Mouse (Mus musculus) forebrain, embryonic 11.5 days (tissue): ENCODE results near the gene Pgbd5. TPM values are rescaled to one million over a fixed set of nuclear protein-coding genes. Genes with fewer than 3 reads are reported as not detected.
A peak's percentile ranks its signal among the peaks of the same experiment; 100 is the strongest.

Source experiments
- ATAC-seq: fragments of 200-750 bp; cut with Nextera tagmentation; replicated peaks from 2 replicates; pipeline ENCODE4 v1.8.0; 2017; ENCODE audit warnings: moderate TSS enrichment; ENCODE audit not compliant: low FRiP score
- DNase-seq: peaks from one replicate; pipeline ENCODE4 v3.0.0-alpha.2; 2017; ENCODE audit warnings: low spot score
- H3K27ac ChIP-seq: fragments of 300-500 bp; sonication (generic); 2 replicates; pipeline ENCODE4 v1.5.1; 2014; ENCODE audit warnings: low read depth, low read length
- H3K27me3 ChIP-seq: fragments of 300-500 bp; sonication (generic); 2 replicates; pipeline ENCODE4 v1.6.1; 2014; ENCODE audit warnings: mild to moderate bottlenecking, low read length, mixed read lengths; ENCODE audit not compliant: control insufficient read depth, insufficient read depth
- H3K36me3 ChIP-seq: fragments of 300-500 bp; sonication (generic); 2 replicates; pipeline ENCODE4 v1.6.1; 2014; ENCODE audit warnings: mild to moderate bottlenecking, low read length, moderate library complexity, mixed read lengths; ENCODE audit not compliant: control insufficient read depth, insufficient read depth
- H3K4me1 ChIP-seq: fragments of 300-500 bp; sonication (generic); replicated peaks from 2 replicates; pipeline ENCODE4 v1.6.1; 2014; ENCODE audit warnings: low read length, mixed read lengths; ENCODE audit not compliant: control insufficient read depth, insufficient read depth
- H3K4me2 ChIP-seq: fragments of 300-500 bp; sonication (generic); 2 replicates; pipeline ENCODE4 v1.6.1; 2014; ENCODE audit warnings: low read depth, mild to moderate bottlenecking, low read length, moderate library complexity, mixed read lengths; ENCODE audit not compliant: severe bottlenecking
- H3K4me3 ChIP-seq: fragments of 300-500 bp; sonication (generic); 2 replicates; pipeline ENCODE4 v1.5.1; 2014; ENCODE audit warnings: low read depth, low read length
- H3K9ac ChIP-seq: fragments of 300-500 bp; sonication (generic); 2 replicates; pipeline ENCODE4 v1.6.1; 2014; ENCODE audit warnings: low read length
- H3K9me3 ChIP-seq: fragments of 300-500 bp; sonication (generic); 2 replicates; pipeline ENCODE4 v1.6.1; 2016; ENCODE audit warnings: low read length, mixed read lengths; ENCODE audit not compliant: control insufficient read depth
- WGBS: fragments of 180-500 bp; shearing (Covaris S2); extraction: QIAGEN DNeasy Blood & Tissue Kit; methylation state at CpG from one replicate; pipeline ENCODE4 v1.1.7; 2014; 5-methylcytosine and 5-hydroxymethylcytosine counted together
- polyA plus RNA-seq: library from polyadenylated mRNA; unstranded; fragments of >200 nt; fragmentation: Nextera tagmentation; extraction: Ambion mirVana; gene quantifications from 2 replicates; pipeline ENCODE4 v1.2.1, GENCODE M21; 2014

Pgbd5 gene
- polyA plus RNA-seq, 1 experiment from 2014 or later = 5.3 TPM

DNA sequence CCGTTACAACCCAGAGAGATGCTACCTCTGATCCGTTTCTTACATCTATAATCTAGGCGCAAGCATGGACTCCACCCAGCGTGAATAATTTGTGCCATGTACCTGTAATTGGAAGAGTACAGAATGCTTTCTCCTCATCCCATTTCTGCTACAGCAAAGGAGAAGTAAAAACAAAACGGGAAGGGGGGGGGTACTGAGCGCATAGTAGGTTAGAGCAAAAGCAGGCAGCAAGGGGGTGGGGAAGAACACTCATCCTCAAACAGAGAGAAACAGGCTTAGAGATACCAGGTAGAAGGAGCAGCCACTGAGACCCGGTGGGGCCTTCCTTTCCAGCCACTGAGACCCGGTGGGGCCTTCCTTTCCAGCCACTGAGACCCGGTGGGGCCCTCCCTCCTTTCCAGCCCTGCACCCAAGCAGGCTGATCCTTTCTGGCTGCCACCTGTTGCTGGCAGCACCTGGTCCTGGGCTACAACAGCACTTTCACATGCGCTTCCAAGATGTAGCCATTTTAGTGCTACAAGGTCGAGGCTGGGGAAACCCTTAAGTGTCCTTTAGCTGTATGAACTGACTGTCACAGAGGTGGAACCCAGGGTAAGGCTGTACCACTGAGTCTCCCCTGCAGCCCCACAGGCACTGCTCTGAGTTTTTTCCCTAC is 77.6 kb downstream of the Pgbd5 start:
- no peaks in the 10 kb centered on the region for H3K27me3 ChIP-seq
- no peaks in the 10 kb centered on the region for H3K36me3 ChIP-seq
- no peak overlapping the region for H3K4me2 ChIP-seq
- ATAC-seq = no peak
- no peak overlapping the region for H3K4me3 ChIP-seq
- no peak overlapping the region for H3K9ac ChIP-seq
- no peaks in the 10 kb centered on the region for H3K4me1 ChIP-seq
- 87% methylated on average over 11 of the region's 11 CpGs for WGBS
- H3K27ac ChIP-seq = no peak overlapping the region
- no peak for DNase-seq
- no peaks in the 10 kb centered on the region; the same call in 1 of the 2 replicates for H3K9me3 ChIP-seq

DNA sequence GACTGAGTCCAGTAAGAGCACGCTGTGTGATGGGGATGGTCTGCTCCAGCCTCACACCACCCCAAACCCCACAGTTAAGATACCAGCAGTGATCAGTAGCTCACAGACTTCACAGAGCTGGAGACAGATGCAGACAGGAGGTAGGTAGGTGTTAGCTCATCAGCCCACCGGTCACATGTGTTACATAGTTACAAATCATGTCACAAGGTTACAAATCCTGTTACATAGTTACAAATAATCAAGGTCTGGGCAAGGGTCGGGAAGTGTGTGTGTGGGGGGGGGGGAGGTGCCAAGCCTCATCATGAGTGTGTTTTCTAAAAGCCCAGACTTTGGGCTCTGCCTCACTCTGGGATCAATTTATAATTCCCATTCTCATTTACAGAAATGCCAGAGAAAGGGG is 78.5 kb downstream of the Pgbd5 start:
- Histone ChIP-seq H3K4me1 (no peaks in the 10 kb centered on the region), H3K9me3 (no peaks in the 10 kb centered on the region; the same call in 1 of the 2 replicates), H3K36me3 (no peaks in the 10 kb centered on the region), H3K4me3 (no peak overlapping the region), H3K27me3 (no peaks in the 10 kb centered on the region), H3K27ac (no peak overlapping the region), H3K4me2 (no peak overlapping the region), H3K9ac (no peak overlapping the region)
- ATAC-seq (no peak), DNase-seq (no peak)
- 91% methylated on average over 3 of the region's 3 CpGs for WGBS

DNA sequence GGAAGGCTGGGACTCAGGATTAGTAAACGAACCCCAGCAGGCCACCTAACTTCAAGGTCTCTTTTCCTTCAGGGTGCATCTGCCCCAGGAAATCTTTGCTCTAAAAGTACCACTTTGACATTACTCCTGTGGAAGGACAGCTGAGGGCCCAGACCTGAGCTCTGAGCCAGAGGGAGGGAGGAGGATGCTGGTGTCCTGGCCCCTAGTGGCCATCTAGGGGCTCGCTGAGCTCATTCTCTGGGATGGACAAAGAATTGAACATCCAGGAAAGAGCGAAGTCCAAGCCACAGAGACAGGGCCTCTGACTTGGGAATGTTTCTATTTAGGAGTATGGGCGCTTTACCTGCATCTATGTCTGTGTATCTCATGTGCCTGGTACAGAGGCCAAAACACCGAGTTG is 87.8 kb downstream of the Pgbd5 start:
- no peak overlapping the region for H3K4me3 ChIP-seq
- no peaks in the 10 kb centered on the region; the same call in 1 of the 2 replicates for H3K4me1 ChIP-seq
- DNase-seq (no peak), ATAC-seq (no peak)
- H3K36me3 ChIP-seq = no peaks in the 10 kb centered on the region
- H3K27ac ChIP-seq = no peak overlapping the region
- no peaks in the 10 kb centered on the region for H3K9me3 ChIP-seq
- 56% methylated on average over 5 of the region's 5 CpGs for WGBS
- no peak overlapping the region for H3K9ac ChIP-seq
- H3K4me2 ChIP-seq = no peak overlapping the region
- no peaks in the 10 kb centered on the region; the same call in 1 of the 2 replicates for H3K27me3 ChIP-seq

DNA sequence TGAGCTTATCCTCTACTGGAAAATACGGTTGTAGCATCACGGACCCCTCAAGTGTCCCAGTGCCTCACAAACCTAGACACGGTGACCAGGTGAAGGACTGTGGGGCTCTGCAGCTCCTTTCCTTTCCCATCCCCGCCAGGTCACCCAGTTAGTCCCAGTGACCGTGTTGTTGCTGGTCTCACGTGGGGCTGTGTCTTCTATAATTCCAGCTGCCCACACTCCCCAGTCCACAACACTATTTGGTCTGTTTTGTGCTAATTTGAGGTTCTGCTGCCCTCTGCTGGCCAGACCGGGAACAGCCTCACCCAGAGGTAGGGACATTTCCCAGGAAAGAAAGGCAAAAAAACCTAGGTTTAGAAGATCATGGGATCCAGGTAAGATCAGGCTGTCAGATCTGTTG is 89.8 kb downstream of the Pgbd5 start:
- no peak overlapping the region for H3K4me3 ChIP-seq
- no peak overlapping the region for H3K27ac ChIP-seq
- H3K4me2 ChIP-seq = no peak overlapping the region
- 40% methylated on average over 7 of the region's 7 CpGs for WGBS
- H3K9me3 ChIP-seq = no peaks in the 10 kb centered on the region
- no peaks in the 10 kb centered on the region; the same call in 1 of the 2 replicates for H3K4me1 ChIP-seq
- ATAC-seq (peak; percentile 40; the same call in 1 of the 2 replicates), DNase-seq (peak; percentile 89)
- no peak overlapping the region for H3K9ac ChIP-seq
- no peaks in the 10 kb centered on the region for H3K36me3 ChIP-seq
- H3K27me3 ChIP-seq = no peaks in the 10 kb centered on the region; the same call in 1 of the 2 replicates

DNA sequence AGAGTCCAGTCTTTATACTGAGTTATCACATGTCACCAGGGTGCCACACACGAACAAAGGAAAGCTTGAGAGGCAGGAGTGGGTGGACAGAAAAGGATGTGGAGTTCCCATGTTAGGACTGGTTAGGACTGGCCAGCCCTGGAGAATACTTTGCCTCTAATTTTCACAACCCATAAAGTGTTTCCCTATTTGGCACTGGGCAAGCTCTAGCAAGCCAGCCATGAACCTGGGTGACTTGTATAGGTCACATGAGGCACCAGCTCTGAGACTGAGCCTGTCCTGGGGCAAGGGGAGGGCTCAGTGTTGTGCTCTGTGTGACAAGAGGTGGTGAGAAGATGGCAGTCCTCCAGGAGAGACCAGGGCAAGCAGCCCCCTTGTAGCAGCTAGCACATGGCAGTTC is 91.4 kb downstream of the Pgbd5 start:
- H3K27ac ChIP-seq = no peak overlapping the region
- H3K36me3 ChIP-seq = peaks cover 3% of the 10 kb centered on the region; the same call in 1 of the 2 replicates
- H3K4me2 ChIP-seq = no peak overlapping the region
- no peaks in the 10 kb centered on the region; the same call in 1 of the 2 replicates for H3K4me1 ChIP-seq
- H3K9me3 ChIP-seq = no peaks in the 10 kb centered on the region
- no peak for DNase-seq
- H3K9ac ChIP-seq = no peak overlapping the region
- 57% methylated on average over 1 of the region's 1 CpGs for WGBS
- H3K4me3 ChIP-seq = no peak overlapping the region
- H3K27me3 ChIP-seq = no peaks in the 10 kb centered on the region
- ATAC-seq = no peak

DNA sequence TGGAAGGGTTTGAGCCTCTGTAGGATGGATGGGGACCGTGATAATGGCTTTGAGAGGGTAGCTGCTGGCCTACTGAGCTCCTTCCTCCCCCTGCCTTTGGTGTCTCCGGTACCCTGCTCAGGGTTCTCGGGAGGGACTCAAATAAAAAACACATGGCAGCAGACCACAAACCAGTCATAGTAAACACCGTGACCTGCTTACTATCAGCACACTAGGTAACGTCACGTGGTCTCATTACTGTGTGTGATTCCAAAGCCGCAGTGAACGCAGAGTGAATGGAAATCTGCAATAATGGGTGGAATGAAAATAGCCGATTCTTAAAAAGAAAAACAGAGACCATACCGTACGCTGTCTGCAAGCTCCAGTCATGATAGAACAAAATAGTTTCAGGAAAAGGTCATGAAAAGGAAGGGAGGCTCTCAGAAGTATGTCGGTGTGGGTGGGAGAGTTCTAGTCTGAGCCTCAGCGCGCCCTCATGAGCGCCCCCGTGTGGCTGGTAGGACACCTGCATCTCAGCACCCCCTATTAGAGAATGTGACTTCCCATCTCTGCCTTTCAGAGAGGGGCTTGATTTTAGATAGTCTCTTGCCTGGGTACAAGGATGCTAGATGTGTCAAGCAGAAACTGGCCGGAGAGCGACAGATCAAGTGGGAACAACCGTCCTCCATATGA is 92.5 kb downstream of the Pgbd5 start:
- Histone ChIP-seq H3K9me3 (no peaks in the 10 kb centered on the region), H3K4me3 (no peak overlapping the region), H3K9ac (no peak overlapping the region), H3K27me3 (no peaks in the 10 kb centered on the region), H3K36me3 (peaks cover 3% of the 10 kb centered on the region; the same call in 1 of the 2 replicates), H3K27ac (no peak overlapping the region), H3K4me1 (no peaks in the 10 kb centered on the region; the same call in 1 of the 2 replicates), H3K4me2 (no peak overlapping the region)
- DNase-seq (peak; percentile 83), ATAC-seq (0 out of 2 replicates have a peak, but pooled peaks have one; percentile 55)
- 52% methylated on average over 19 of the region's 19 CpGs for WGBS

DNA sequence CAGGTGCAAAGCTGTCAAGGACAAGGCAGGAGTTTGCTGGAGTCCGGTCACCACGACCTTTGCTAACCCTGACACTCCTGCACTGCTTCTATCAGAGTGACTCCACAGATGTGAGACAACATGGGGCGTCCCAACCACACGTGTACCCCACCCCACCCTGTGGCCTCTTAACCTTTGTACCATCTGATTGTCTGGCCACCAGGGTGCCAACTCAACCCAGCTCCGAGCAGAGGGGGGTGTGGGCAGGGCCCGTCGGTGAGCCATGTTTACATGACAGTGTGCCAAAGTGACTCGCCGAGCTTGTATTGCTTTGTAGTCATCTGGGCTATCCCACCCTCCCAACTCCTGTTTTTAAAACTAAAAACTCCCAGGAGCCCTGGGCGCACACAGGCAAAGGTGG is 94.4 kb downstream of the Pgbd5 start:
- H3K4me2 ChIP-seq = no peak overlapping the region
- DNase-seq = no peak
- no peaks in the 10 kb centered on the region for H3K27me3 ChIP-seq
- H3K4me1 ChIP-seq = no peaks in the 10 kb centered on the region; the same call in 1 of the 2 replicates
- peaks cover 3% of the 10 kb centered on the region; the same call in 1 of the 2 replicates for H3K36me3 ChIP-seq
- H3K27ac ChIP-seq = no peak overlapping the region
- H3K9me3 ChIP-seq = no peaks in the 10 kb centered on the region
- H3K9ac ChIP-seq = no peak overlapping the region
- 94% methylated on average over 10 of the region's 10 CpGs for WGBS
- H3K4me3 ChIP-seq = no peak overlapping the region
- no peak for ATAC-seq

DNA sequence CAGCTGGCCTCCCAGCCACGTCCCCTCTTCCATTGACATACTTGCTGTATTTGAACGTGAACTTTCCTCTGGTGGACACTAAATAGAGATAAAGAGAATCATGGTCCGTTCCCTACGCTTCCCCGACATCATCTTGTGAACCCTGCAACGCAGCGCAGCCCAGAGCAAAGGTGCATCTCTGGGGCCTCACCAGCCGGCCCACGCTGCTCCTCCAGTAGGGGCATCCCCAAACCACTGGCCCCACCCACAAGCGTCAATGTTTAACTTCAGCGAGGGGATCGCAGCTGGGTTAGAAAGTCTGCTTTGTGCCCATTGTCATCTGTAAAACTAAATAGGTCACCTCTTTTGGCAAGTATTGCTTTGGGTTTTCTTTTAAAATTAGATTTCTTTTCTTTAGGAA is 95.5 kb downstream of the Pgbd5 start:
- DNase-seq (no peak), ATAC-seq (no peak)
- no peak overlapping the region for H3K4me2 ChIP-seq
- WGBS = 88% methylated on average over 12 of the region's 12 CpGs
- peaks cover 3% of the 10 kb centered on the region; the same call in 1 of the 2 replicates for H3K36me3 ChIP-seq
- H3K4me3 ChIP-seq = no peak overlapping the region
- no peak overlapping the region for H3K27ac ChIP-seq
- no peaks in the 10 kb centered on the region for H3K27me3 ChIP-seq
- H3K4me1 ChIP-seq = no peaks in the 10 kb centered on the region; the same call in 1 of the 2 replicates
- H3K9me3 ChIP-seq = no peaks in the 10 kb centered on the region
- no peak overlapping the region for H3K9ac ChIP-seq
